Mouse (Mus musculus) midbrain, postnatal 0 days (tissue): Measurements from ENCODE around the gene Pde4b. TPM values are rescaled to one million over a fixed set of nuclear protein-coding genes. Genes with fewer than 3 reads are reported as not detected.

Experiments used
- ATAC-seq: fragments of 200-750 bp; cut with Nextera tagmentation; 2 replicates; pipeline ENCODE4 v1.8.0; 2017; ENCODE audit warnings: moderate number of reproducible peaks, mild to moderate bottlenecking, moderate TSS enrichment, moderate library complexity; ENCODE audit not compliant: low FRiP score
- DNase-seq: peaks from one replicate; pipeline ENCODE4 v3.0.0-alpha.2; 2015; ENCODE audit warnings: low spot score
- H3K27ac ChIP-seq: fragments of 300-500 bp; sonication (generic); 2 replicates; pipeline ENCODE4 v1.5.1; 2014; ENCODE audit warnings: low read depth, mild to moderate bottlenecking, low read length, mixed read lengths
- H3K27me3 ChIP-seq: fragments of 300-500 bp; sonication (generic); 2 replicates; pipeline ENCODE4 v1.6.1; 2014; ENCODE audit warnings: low read length, control low read depth, mixed read lengths; ENCODE audit not compliant: insufficient read depth
- H3K36me3 ChIP-seq: fragments of 300-500 bp; sonication (generic); 2 replicates; pipeline ENCODE4 v1.6.1; 2014; ENCODE audit warnings: low read length, control low read depth, mixed read lengths; ENCODE audit not compliant: insufficient read depth
- H3K4me1 ChIP-seq: fragments of 300-500 bp; sonication (generic); 2 replicates; pipeline ENCODE4 v1.6.1; 2014; ENCODE audit warnings: mild to moderate bottlenecking, control low read depth, antibody characterized with exemption, low read length, mixed read lengths; ENCODE audit not compliant: insufficient read depth
- H3K4me2 ChIP-seq: fragments of 300-500 bp; sonication (generic); 2 replicates; pipeline ENCODE4 v1.6.1; 2014; ENCODE audit warnings: low read depth, mild to moderate bottlenecking, low read length, mixed read lengths; ENCODE audit not compliant: poor library complexity, severe bottlenecking
- H3K4me3 ChIP-seq: fragments of 300-500 bp; sonication (generic); 2 replicates; pipeline ENCODE4 v1.5.1; 2014; ENCODE audit warnings: low read depth, mild to moderate bottlenecking, low read length, moderate library complexity
- H3K9ac ChIP-seq: fragments of 300-500 bp; sonication (generic); replicated peaks from 2 replicates; pipeline ENCODE4 v1.6.1; 2014; ENCODE audit warnings: mild to moderate bottlenecking, low read length, moderate library complexity, mixed read lengths; ENCODE audit not compliant: poor library complexity, severe bottlenecking
- H3K9me3 ChIP-seq: fragments of 300-500 bp; sonication (generic); 2 replicates; pipeline ENCODE4 v1.6.1; 2016; ENCODE audit warnings: low read length, control low read depth
- CTCF ChIP-seq: IDR thresholded peaks from 2 replicates; pipeline ENCODE4 v1.5.1; 2016; ENCODE audit warnings: antibody characterized with exemption, mild to moderate bottlenecking
- WGBS: fragments of 180-500 bp; shearing (Covaris S2); extraction: QIAGEN DNeasy Blood & Tissue Kit; methylation state at CpG from one replicate; pipeline ENCODE4 v1.1.7; 2014; 5-methylcytosine and 5-hydroxymethylcytosine counted together
- polyA plus RNA-seq: library from polyadenylated mRNA; unstranded; fragments of >200 nt; fragmentation: Nextera tagmentation; extraction: Ambion mirVana; gene quantifications from 2 replicates; pipeline ENCODE4 v1.2.1, GENCODE M21; 2015
- total RNA-seq: library from RNA; depleted of rRNA; stranded (reverse); fragments of >200 nt; gene quantifications from 2 replicates; pipeline ENCODE4 v1.2.3, GENCODE M21; 2014

Gene Pde4b
- total and polyA plus RNA-seq, 2 experiments from 2014 or later: 65.5 to 90.1 TPM

DNA sequence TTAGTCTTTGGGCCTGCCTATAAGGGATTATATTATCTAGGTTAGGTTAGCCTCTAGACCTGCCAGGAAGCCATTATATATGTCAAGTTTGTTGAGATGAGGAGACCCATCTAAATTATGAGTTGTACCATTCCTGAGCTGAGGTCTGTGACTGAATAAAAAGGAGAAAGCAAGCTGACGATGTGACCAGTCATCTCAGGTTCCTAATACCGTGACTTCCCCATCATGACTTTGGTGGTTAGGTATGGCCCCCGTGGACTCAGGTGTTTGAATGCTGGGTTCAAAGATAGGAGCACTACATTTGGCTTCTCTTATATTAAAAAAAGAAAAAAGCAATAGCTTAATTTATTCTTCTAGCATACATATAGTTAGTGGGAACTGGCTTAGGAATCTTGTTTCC is 531.3 kb downstream of the Pde4b start:
- Histone ChIP-seq H3K36me3 (no peaks in the 10 kb centered on the region), H3K9ac (no peak overlapping the region), H3K4me2 (no peak overlapping the region), H3K4me1 (no peaks in the 10 kb centered on the region), H3K27me3 (no peaks in the 10 kb centered on the region), H3K27ac (no peak overlapping the region), H3K9me3 (no peaks in the 10 kb centered on the region), H3K4me3 (no peak overlapping the region)
- no peak for ATAC-seq
- no peak for DNase-seq
- WGBS: 94% methylated on average over 3 of the region's 3 CpGs
- TF ChIP-seq CTCF: no peak

DNA sequence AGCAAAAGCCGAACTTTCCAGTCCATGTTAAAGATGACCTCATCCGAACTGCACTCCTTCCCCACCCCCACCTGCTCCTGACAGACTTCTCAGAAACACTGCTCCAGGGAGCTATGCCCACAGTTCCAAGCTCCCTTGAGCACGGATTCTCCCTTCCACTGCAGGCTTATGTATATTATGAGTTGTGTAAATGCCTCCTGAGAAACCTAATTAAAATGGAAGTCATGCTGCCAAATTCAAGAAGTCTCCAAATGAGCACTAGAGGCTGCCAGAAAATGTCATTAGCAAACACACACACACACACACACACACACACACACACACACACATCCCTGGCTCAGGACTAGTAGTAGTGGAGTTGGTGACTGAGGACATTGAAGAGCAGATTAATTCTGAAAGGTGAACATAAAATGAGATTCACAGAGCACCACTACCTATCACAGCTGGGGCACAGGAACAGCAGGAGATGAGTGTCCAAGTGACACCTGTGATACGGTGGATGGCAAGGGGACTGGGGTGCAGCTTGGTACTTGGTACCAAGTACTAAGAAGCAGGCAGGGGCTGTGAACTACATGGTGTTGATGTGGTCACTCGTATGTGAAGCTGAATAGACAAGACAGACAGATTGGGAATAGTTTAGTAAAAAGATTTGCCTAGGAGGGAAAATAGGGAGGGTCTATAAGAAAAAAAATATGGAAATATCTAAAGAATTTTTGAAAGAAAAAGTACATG is 533.0 kb downstream of the Pde4b start:
- no peak for TF ChIP-seq CTCF
- Histone ChIP-seq H3K9me3 (no peaks in the 10 kb centered on the region), H3K27ac (no peak overlapping the region; the same call in 1 of the 2 replicates), H3K4me1 (no peaks in the 10 kb centered on the region), H3K4me3 (no peak overlapping the region), H3K4me2 (no peak overlapping the region), H3K27me3 (no peaks in the 10 kb centered on the region), H3K9ac (no peak overlapping the region), H3K36me3 (no peaks in the 10 kb centered on the region)
- peak; percentile 75 for ATAC-seq
- DNase-seq: peak; percentile 74
- WGBS: 58% methylated on average over 5 of the region's 5 CpGs

GRCm38 (mm10) chr4:102621120-102621519 is 533.8 kb downstream of the Pde4b start:
- no peak overlapping the region for H3K9ac ChIP-seq
- no peaks in the 10 kb centered on the region for H3K4me1 ChIP-seq
- H3K4me3 ChIP-seq: no peak overlapping the region
- DNase-seq (no peak), ATAC-seq (no peak)
- WGBS: 82% methylated on average over 2 of the region's 2 CpGs
- no peaks in the 10 kb centered on the region for H3K27me3 ChIP-seq
- H3K36me3 ChIP-seq: no peaks in the 10 kb centered on the region
- no peak for TF ChIP-seq CTCF
- no peak overlapping the region for H3K27ac ChIP-seq
- H3K4me2 ChIP-seq: no peak overlapping the region
- H3K9me3 ChIP-seq: no peaks in the 10 kb centered on the region

DNA sequence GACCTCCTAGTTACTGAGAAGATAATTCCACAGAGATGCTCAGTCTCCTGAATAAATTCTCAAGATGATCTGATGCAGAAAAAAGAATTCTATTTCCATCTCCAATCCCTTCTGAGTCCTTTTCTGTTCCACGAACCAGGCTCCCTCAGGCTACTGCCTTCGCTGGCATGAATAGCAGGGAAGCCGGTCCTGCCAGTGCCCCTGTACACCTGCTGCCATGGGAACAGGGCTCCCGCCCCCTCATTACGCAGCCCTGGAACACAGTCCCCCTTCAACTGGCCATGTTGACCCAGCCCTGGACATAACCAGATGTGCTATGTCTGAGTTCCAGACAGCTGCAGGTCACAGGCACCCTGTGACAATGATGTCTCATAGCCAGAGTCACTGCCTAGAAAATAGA is 535.6 kb downstream of the Pde4b start:
- Histone ChIP-seq H3K4me1 (no peaks in the 10 kb centered on the region), H3K9me3 (no peaks in the 10 kb centered on the region), H3K36me3 (no peaks in the 10 kb centered on the region), H3K4me2 (no peak overlapping the region), H3K9ac (no peak overlapping the region), H3K27ac (no peak overlapping the region), H3K27me3 (no peaks in the 10 kb centered on the region), H3K4me3 (no peak overlapping the region)
- no peak for DNase-seq
- TF ChIP-seq CTCF: no peak
- ATAC-seq: no peak
- WGBS: 36% methylated on average over 5 of the region's 5 CpGs

DNA sequence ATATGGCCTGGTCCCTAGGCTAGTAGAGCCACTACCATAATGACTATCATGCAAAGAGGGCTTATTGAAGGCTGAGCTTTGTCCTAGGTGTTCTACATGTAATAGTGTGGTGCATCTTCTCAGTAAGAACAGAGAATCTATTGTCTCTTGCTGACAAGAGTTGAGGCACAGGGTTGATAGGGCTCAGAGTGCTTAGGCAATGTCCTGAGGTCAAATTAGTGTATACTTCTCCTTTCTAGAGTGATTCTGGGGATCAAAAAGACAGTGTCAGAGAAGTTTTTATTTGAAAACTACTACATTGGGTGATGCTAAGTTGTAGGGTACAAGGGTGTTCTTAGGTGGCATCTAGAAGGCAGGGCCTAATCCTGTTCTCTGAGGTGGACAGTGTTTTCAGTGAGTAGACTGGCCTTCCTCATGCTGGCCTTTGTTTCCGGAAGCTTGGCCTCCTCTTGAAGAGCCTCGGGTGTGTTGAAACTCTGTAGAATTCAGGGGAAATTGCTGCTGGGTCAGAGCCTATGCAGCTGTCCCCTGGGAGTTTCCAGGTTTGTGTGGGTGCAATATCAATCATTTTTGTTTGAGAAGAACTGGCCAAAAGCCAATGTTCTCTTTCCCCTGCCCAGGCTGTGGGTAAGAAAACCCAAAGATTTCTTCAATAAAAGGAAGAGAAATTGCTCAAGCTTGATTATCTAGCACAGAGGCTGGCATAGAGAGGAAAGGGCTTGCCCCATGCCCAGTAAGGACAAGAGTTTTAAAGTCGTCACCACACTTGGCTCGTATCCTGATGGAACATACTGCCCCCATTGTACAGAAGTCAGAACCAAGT is 536.7 kb downstream of the Pde4b start:
- ATAC-seq (no peak), DNase-seq (no peak)
- Histone ChIP-seq H3K4me2 (no peak overlapping the region), H3K4me3 (no peak overlapping the region), H3K9me3 (no peaks in the 10 kb centered on the region), H3K9ac (no peak overlapping the region), H3K36me3 (no peaks in the 10 kb centered on the region), H3K27me3 (no peaks in the 10 kb centered on the region), H3K27ac (no peak overlapping the region), H3K4me1 (no peaks in the 10 kb centered on the region)
- TF ChIP-seq CTCF: no peak
- 83% methylated on average over 4 of the region's 4 CpGs for WGBS

GRCm38 (mm10) chr4:102624937-102625336 is 537.6 kb downstream of the Pde4b start:
- 81% methylated on average over 8 of the region's 8 CpGs for WGBS
- no peaks in the 10 kb centered on the region for H3K36me3 ChIP-seq
- no peak overlapping the region for H3K4me2 ChIP-seq
- no peak for DNase-seq
- no peaks in the 10 kb centered on the region for H3K27me3 ChIP-seq
- H3K27ac ChIP-seq: no peak overlapping the region
- no peak overlapping the region for H3K4me3 ChIP-seq
- ATAC-seq: no peak
- no peaks in the 10 kb centered on the region for H3K4me1 ChIP-seq
- no peak for TF ChIP-seq CTCF
- H3K9me3 ChIP-seq: no peaks in the 10 kb centered on the region
- H3K9ac ChIP-seq: no peak overlapping the region
